Mouse (Mus musculus): ENCODE results near the gene Nrg4.

GRCm38 (mm10) chr9:55361969-55362368 lies 35.3 kb upstream of the Nrg4 start:
- TF ChIP-seq POLR2A (IDR thresholded peaks at IDR 0.05; ENCODE audit: low read depth, low read length) = no peak
- TF ChIP-seq CTCF (conservative IDR thresholded peaks at IDR 0.05; ENCODE audit: insufficient read depth, insufficient read length, low read depth, low read length) = no peak

All from kidney, adult 2 months (tissue).